Mouse (Mus musculus): Measurements from ENCODE around the gene Nprl3.

DNA sequence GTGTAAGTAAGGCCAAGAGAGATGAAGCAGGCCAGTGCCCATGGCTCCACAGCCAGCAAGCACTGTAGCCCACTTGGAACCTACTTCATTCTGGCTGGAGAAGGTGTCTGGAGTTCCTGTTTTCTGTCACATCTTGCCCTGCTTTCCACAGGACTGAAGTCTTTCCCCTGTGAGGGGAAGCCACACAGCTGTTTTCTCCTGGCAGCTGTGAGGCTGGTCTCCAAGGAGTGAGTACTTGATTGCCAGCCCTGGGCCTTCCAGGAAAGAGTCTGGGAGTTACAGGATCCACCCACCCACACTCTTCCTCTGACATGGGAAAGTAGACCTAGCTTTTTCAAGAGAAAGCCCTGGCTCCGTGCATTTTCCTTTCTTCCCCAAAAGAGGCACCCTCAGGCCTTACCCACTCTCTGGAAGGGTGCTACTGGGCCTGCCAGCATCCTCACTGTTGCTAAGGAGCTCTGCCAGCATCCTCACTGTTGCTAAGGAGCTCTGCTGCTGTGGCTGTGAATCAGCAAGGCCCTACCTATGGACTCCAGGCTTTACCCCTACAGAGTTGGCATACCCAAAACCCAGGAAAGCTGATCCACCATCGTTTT, 35.4 kb upstream of the Nprl3 start:
- TF ChIP-seq CTCF (IDR thresholded peaks at IDR 0.05; ENCODE audit: low read depth, low read length) (no peak), GATA1 (IDR thresholded peaks at IDR 0.05; ENCODE audit: borderline replicate concordance, low read length) (no peak), TAL1 (conservative IDR thresholded peaks at IDR 0.05; ENCODE audit: low read depth, low read length) (no peak), POLR2AphosphoS5 (IDR thresholded peaks at IDR 0.05; ENCODE audit: insufficient replicate concordance, low read depth, low read length) (no peak), GATA2 (IDR thresholded peaks at IDR 0.05; ENCODE audit: borderline replicate concordance, low read depth, low read length) (no peak)

All from G1E (cell line).